Mouse (Mus musculus) limb, embryonic 14.5 days (tissue): ENCODE results near the gene Celf3. TPM values are rescaled to one million over a fixed set of nuclear protein-coding genes. Genes with fewer than 3 reads are reported as not detected.

Experiments
- ATAC-seq: fragments of 200-750 bp; cut with Nextera tagmentation; 2 replicates; pipeline ENCODE4 v1.8.0; 2017; ENCODE audit warnings: low read depth, moderate number of reproducible peaks, moderate TSS enrichment; ENCODE audit not compliant: low FRiP score
- DNase-seq: peaks from one replicate; pipeline ENCODE4 v3.0.0-alpha.2; 2015; ENCODE audit warnings: low spot score
- H3K27ac ChIP-seq: fragments of 300-500 bp; sonication (generic); replicated peaks from 2 replicates; pipeline ENCODE4 v1.5.1; 2014; ENCODE audit warnings: low read depth, mild to moderate bottlenecking, low read length, moderate library complexity, mixed read lengths
- H3K27me3 ChIP-seq: fragments of 300-500 bp; sonication (generic); 2 replicates; pipeline ENCODE4 v1.6.1; 2014; ENCODE audit warnings: low read length, mixed read lengths; ENCODE audit not compliant: control insufficient read depth, insufficient read depth
- H3K36me3 ChIP-seq: fragments of 300-500 bp; sonication (generic); 2 replicates; pipeline ENCODE4 v1.6.1; 2014; ENCODE audit warnings: mild to moderate bottlenecking, low read length, moderate library complexity, mixed read lengths; ENCODE audit not compliant: control insufficient read depth, insufficient read depth
- H3K4me1 ChIP-seq: fragments of 300-500 bp; sonication (generic); 2 replicates; pipeline ENCODE4 v1.6.1; 2014; ENCODE audit warnings: antibody characterized with exemption, low read length, mixed read lengths; ENCODE audit not compliant: control insufficient read depth, insufficient read depth
- H3K4me2 ChIP-seq: fragments of 300-500 bp; sonication (generic); replicated peaks from 2 replicates; pipeline ENCODE4 v1.6.1; 2014; ENCODE audit warnings: low read depth, mild to moderate bottlenecking, low read length, moderate library complexity; ENCODE audit not compliant: severe bottlenecking
- H3K4me3 ChIP-seq: fragments of 300-500 bp; sonication (generic); replicated peaks from 2 replicates; pipeline ENCODE4 v1.5.1; 2014; ENCODE audit warnings: low read length
- H3K9ac ChIP-seq: fragments of 300-500 bp; sonication (generic); 2 replicates; pipeline ENCODE4 v1.6.1; 2014; ENCODE audit warnings: mild to moderate bottlenecking, low read depth, low read length, moderate library complexity; ENCODE audit not compliant: severe bottlenecking
- H3K9me3 ChIP-seq: fragments of 300-500 bp; sonication (generic); 2 replicates; pipeline ENCODE4 v1.6.1; 2016; ENCODE audit warnings: low read length; ENCODE audit not compliant: control insufficient read depth
- POLR2A ChIP-seq: fragments of 200-500 bp; IDR thresholded peaks from 2 replicates; pipeline ENCODE4 v1.8.0; 2012; ENCODE audit warnings: inconsistent platforms, mild to moderate bottlenecking, moderate library complexity, borderline replicate concordance; ENCODE audit not compliant: insufficient read depth, insufficient read length; ENCODE audit errors: extremely low read depth
- WGBS: fragments of 180-500 bp; shearing (Covaris S2); extraction: QIAGEN DNeasy Blood & Tissue Kit; methylation state at CpG from one replicate; pipeline ENCODE4 v1.1.7; 2014; 5-methylcytosine and 5-hydroxymethylcytosine counted together
- polyA plus RNA-seq, 2 experiments: library from polyadenylated mRNA; depleted of rRNA in 1 of 2; stranded (reverse) in 1 of 2; unstranded in 1 of 2; fragments of >200 nt; fragmentation: Nextera tagmentation in 1 of 2; extraction: Ambion mirVana in 1 of 2; gene quantifications; 2 replicates each; pipeline versions ENCODE4 v1.2.1 to v1.2.3; 2012 to 2014

Gene Celf3
- polyA plus RNA-seq, 2 experiments, result 0.25 to 2.4 TPM

- Histone ChIP-seq H3K27ac (no peak within 1 kb of the TSS), H3K4me1 (peaks cover 3% of the 10 kb centered on the region; the same call in 1 of the 2 replicates), H3K27me3 (0 out of 2 replicates have a peak, but pooled peaks cover 10% of the 10 kb centered on the region), H3K9me3 (no peaks in the 10 kb centered on the region), H3K4me2 (0 out of 2 replicates have a peak within 1 kb of the TSS, but pooled peaks have one; percentile 3), H3K36me3 (no peaks in the 10 kb centered on the region), H3K9ac (no peak within 1 kb of the TSS), H3K4me3 (no peak within 1 kb of the TSS)
- DNase-seq (no peak), ATAC-seq (no peak)
- TF ChIP-seq POLR2A, result no peak
- WGBS, result 10% methylated on average over 15 of the region's 16 CpGs
These were observed 2.3 kb downstream of the Celf3 start, which contains the start of gene Riiad1 for GRCm38 (mm10) chr3:94480291-94480884. Gene Riiad1, minus strand, starts transcription at chr3:94480341.

- H3K27me3 ChIP-seq, result 0 out of 2 replicates have a peak, but pooled peaks cover 10% of the 10 kb centered on the region
- no peak overlapping the region for H3K27ac ChIP-seq
- no peaks in the 10 kb centered on the region for H3K36me3 ChIP-seq
- no peak overlapping the region for H3K4me2 ChIP-seq
- no peak overlapping the region for H3K4me3 ChIP-seq
- peaks cover 5% of the 10 kb centered on the region; the same call in 1 of the 2 replicates for H3K4me1 ChIP-seq
- DNase-seq (no peak), ATAC-seq (no peak)
- H3K9me3 ChIP-seq, result no peaks in the 10 kb centered on the region
- WGBS, result 73% methylated on average over 4 of the region's 4 CpGs
- no peak for TF ChIP-seq POLR2A
- H3K9ac ChIP-seq, result no peak overlapping the region
These were observed 3.3 kb downstream of the Celf3 start for GRCm38 (mm10) chr3:94481429-94481828.

- no peak overlapping the region for H3K4me3 ChIP-seq
- H3K9ac ChIP-seq, result no peak overlapping the region
- H3K4me2 ChIP-seq, result no peak overlapping the region
- H3K4me1 ChIP-seq, result peaks cover 5% of the 10 kb centered on the region; the same call in 1 of the 2 replicates
- H3K27me3 ChIP-seq, result 0 out of 2 replicates have a peak, but pooled peaks cover 10% of the 10 kb centered on the region
- TF ChIP-seq POLR2A, result no peak
- 91% methylated on average over 17 of the region's 17 CpGs for WGBS
- DNase-seq, result no peak
- H3K9me3 ChIP-seq, result no peaks in the 10 kb centered on the region
- ATAC-seq, result no peak
- H3K27ac ChIP-seq, result no peak overlapping the region
- H3K36me3 ChIP-seq, result no peaks in the 10 kb centered on the region
These were observed 4.8 kb downstream of the Celf3 start for GRCm38 (mm10) chr3:94482764-94483385.

GRCm38 (mm10) chr3:94483790-94484439, 5.8 kb downstream of the Celf3 start:
- Histone ChIP-seq H3K4me3 (no peak overlapping the region), H3K4me1 (peaks cover 5% of the 10 kb centered on the region; the same call in 1 of the 2 replicates), H3K9ac (no peak overlapping the region), H3K27me3 (0 out of 2 replicates have a peak, but pooled peaks cover 1% of the 10 kb centered on the region), H3K9me3 (no peaks in the 10 kb centered on the region), H3K36me3 (no peaks in the 10 kb centered on the region), H3K4me2 (no peak overlapping the region), H3K27ac (no peak overlapping the region)
- DNase-seq, result no peak
- ATAC-seq, result no peak
- WGBS, result 29% methylated on average over 19 of the region's 20 CpGs
- no peak for TF ChIP-seq POLR2A

GRCm38 (mm10) chr3:94485922-94486321, 7.8 kb downstream of the Celf3 start:
- no peaks in the 10 kb centered on the region; the same call in 1 of the 2 replicates for H3K36me3 ChIP-seq
- no peak overlapping the region for H3K27ac ChIP-seq
- DNase-seq (no peak), ATAC-seq (no peak)
- H3K9ac ChIP-seq, result no peak overlapping the region
- no peaks in the 10 kb centered on the region for H3K9me3 ChIP-seq
- H3K4me3 ChIP-seq, result no peak overlapping the region
- H3K4me1 ChIP-seq, result peaks cover 5% of the 10 kb centered on the region; the same call in 1 of the 2 replicates
- TF ChIP-seq POLR2A, result no peak
- no peak overlapping the region for H3K4me2 ChIP-seq
- 57% methylated on average over 7 of the region's 7 CpGs for WGBS
- no peaks in the 10 kb centered on the region for H3K27me3 ChIP-seq
